Mouse (Mus musculus): Measurements from ENCODE around the gene Clp1.

Gene Clp1

GRCm38 (mm10) chr2:84727172-84727858 lies at the start of gene Clp1:
Clp1 (minus strand) TSS chr2:84727350.
- peak; percentile 97 for DNase-seq (ENCODE audit: low spot score)

- DNase-seq (ENCODE audit: low spot score): no peak
Observed at GRCm38 (mm10) chr2:84775665-84776064, 48.5 kb upstream of the Clp1 start.

- no peak for DNase-seq (ENCODE audit: low spot score)
Observed at GRCm38 (mm10) chr2:84775241-84775640, 48.1 kb upstream of the Clp1 start, which contains the start of gene Serping1. Serping1 (minus strand) TSS chr2:84775444.

- peak; percentile 81 for DNase-seq (ENCODE audit: low spot score)
Observed at GRCm38 (mm10) chr2:84774751-84775150, 47.6 kb upstream of the Clp1 start.

GRCm38 (mm10) chr2:84773195-84773594 lies 46.0 kb upstream of the Clp1 start:
- no peak for DNase-seq (ENCODE audit: low spot score)

GRCm38 (mm10) chr2:84772454-84772853 lies 45.3 kb upstream of the Clp1 start:
- DNase-seq (ENCODE audit: low spot score): no peak

GRCm38 (mm10) chr2:84770501-84770900 lies 43.4 kb upstream of the Clp1 start:
- DNase-seq (ENCODE audit: low spot score): no peak

GRCm38 (mm10) chr2:84762818-84763217 lies 35.7 kb upstream of the Clp1 start:
- no peak for DNase-seq (ENCODE audit: low spot score)

- no peak for DNase-seq (ENCODE audit: low spot score)
Observed at GRCm38 (mm10) chr2:84762295-84762694, 35.1 kb upstream of the Clp1 start.

GRCm38 (mm10) chr2:84761840-84762239 lies 34.7 kb upstream of the Clp1 start:
- DNase-seq (ENCODE audit: low spot score): no peak

GRCm38 (mm10) chr2:84761309-84761708 lies 34.2 kb upstream of the Clp1 start:
- DNase-seq (ENCODE audit: low spot score): no peak

- DNase-seq (ENCODE audit: low spot score): no peak
Observed at GRCm38 (mm10) chr2:84760777-84761176, 33.6 kb upstream of the Clp1 start.

- DNase-seq (ENCODE audit: low spot score): no peak
Observed at GRCm38 (mm10) chr2:84758542-84759127, 31.5 kb upstream of the Clp1 start.

GRCm38 (mm10) chr2:84757026-84757682 lies 30.0 kb upstream of the Clp1 start:
- no peak for DNase-seq (ENCODE audit: low spot score)

- DNase-seq (ENCODE audit: low spot score): no peak
Observed at GRCm38 (mm10) chr2:84756245-84756644, 29.1 kb upstream of the Clp1 start.

GRCm38 (mm10) chr2:84750115-84750514 lies 23.0 kb upstream of the Clp1 start:
- no peak for DNase-seq (ENCODE audit: low spot score)

GRCm38 (mm10) chr2:84744126-84744525 lies 17.0 kb upstream of the Clp1 start:
- DNase-seq (ENCODE audit: low spot score): peak; percentile 48

- DNase-seq (ENCODE audit: low spot score): peak; percentile 84
Observed at GRCm38 (mm10) chr2:84743561-84743960, 16.4 kb upstream of the Clp1 start, which contains the start of gene Gm19426. Gm19426 (minus strand) TSS chr2:84743655.

- DNase-seq (ENCODE audit: low spot score): peak; percentile 71
Observed at GRCm38 (mm10) chr2:84742451-84743283, 15.5 kb upstream of the Clp1 start.

- DNase-seq (ENCODE audit: low spot score): no peak
Observed at GRCm38 (mm10) chr2:84741841-84742450, 14.8 kb upstream of the Clp1 start.

- DNase-seq (ENCODE audit: low spot score): peak; percentile 48
Observed at GRCm38 (mm10) chr2:84740608-84741333, 13.6 kb upstream of the Clp1 start.
